Mouse (Mus musculus): ENCODE data around the gene Gnao1.

Gene Gnao1

DNA sequence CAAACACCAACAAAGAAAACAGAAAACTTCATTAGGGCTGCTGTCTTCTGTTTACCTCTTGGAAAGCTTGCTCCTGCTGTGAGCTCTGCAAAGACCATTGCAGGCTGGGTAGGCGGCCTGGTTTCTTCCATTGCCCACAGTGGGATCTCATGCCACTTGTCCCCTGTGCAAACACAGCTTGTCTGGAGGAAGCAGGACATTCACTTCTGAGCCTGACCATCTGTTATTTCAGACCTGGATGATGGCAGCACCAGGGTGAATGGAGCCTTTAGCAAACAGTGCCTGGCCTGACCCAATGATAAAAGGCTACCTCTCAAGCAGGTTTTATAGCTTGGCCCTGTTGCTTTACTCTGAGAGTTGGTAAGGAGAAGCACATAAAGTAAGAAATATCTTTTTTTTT is 35.4 kb downstream of the Gnao1 start:
- DNase-seq (ENCODE audit: low spot score), result no peak

DNA sequence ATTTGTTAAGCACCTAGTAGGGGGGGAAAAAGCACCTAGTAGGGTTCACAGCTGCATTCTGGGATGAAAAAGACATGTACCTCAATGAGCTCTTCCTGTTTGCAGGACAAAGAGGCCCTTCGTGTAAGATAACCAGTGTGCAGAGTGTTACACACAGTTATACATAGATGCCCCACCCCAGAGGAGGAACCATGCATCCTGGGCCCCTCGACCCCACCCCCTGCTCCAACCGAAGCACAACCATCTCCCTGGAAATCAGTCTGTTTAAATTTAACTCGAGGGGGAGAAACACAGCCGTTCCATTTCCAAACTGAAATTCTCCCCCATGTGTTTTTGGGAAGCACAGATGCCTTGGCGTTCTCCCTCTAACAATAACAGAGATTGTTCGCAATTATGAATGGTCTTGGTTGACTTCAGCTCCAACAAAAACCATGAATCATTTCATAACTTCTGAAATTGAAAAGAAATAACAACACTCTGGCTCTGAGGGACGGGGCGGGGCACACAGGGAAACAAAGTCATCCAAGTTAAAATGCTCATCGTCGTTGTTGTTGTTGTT is 42.4 kb downstream of the Gnao1 start:
- DNase-seq (ENCODE audit: low spot score), result peak; percentile 55

DNA sequence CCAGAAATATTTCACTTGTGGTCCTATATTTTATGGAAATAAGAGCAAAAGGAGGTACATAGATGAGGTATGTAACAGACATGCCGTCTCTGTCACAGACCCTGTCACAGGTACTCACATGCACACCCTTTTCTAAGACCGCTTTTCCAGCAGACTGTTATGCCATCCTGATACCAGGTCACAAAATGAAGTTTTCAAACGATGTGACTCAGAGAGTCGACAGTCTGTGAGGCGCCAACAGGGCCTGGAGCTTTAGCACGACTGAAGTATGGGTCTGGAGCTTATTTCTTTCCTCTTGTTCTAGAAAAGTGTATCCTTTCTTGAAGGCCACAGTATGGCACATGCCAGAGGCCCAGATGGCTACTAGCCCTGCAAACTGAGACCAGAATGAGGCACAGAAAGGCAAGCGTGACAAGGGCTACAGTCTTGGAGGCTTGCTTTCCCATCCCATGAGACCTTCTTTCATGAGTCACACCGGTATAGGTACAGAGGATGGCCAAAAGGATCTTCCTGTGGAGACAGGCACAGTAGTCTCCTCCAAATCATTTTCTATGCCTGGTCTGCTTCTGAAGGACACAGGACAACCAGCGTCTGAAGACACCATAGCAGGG is 43.2 kb downstream of the Gnao1 start:
- no peak for DNase-seq (ENCODE audit: low spot score)

DNA sequence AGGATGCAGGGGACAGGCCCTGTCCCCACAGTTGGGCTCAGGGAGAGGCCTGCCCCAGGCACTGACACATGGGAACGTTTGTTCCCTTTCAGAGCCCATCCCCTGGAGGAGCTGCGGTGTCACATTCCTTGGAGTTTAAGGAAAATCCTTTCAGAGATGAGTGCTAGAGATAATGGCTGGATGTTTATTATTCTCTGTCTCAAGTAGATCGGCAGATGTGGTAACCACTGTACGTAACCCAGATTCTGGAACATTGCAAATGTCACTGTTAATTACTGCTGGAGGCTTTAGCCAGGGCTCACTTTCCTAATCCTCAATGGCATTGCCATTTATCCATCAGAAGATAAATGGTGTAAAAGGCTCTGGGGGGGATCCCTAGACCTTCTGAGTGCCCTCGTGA is 44.9 kb downstream of the Gnao1 start:
- DNase-seq (ENCODE audit: low spot score), result no peak

DNA sequence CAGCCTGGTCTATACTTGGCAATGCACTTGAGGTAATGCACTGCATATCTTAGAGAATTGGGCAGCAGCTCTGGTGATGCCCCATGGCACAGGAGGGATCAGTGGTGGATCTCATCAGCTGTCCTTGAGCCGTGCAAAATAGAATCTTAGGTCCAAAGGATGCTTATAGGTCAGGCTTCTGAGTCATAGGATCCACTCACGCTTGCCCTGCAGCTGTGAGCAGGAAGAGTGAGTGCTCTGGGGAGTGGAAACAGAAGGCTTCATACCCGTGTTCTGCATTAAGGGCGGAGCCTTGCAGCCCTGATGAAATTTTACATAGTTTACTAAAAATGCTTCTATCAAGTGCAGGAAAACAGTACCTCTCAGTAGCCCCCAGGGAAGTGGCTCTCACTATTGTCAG is 45.5 kb downstream of the Gnao1 start:
- no peak for DNase-seq (ENCODE audit: low spot score)

DNA sequence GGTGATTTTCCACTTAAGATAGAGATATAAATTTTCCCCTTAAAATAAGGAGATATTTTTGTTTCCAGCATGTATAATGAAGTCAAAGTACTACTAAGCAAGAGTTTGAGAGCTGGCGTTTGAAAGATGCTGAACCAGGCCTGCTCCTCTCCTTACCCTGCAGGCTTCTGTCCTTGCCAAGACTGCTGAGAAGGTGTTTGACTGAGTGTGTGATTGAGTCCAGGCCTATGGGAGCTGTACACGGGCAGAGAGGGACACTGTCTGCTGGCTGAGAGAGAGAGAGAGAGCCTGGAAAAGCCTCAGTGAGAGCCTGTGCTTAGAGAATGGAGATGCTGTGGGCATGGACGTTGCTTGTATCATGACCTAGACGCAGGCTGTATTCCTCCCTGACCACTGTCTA is 47.4 kb downstream of the Gnao1 start:
- DNase-seq (ENCODE audit: low spot score), result no peak

DNA sequence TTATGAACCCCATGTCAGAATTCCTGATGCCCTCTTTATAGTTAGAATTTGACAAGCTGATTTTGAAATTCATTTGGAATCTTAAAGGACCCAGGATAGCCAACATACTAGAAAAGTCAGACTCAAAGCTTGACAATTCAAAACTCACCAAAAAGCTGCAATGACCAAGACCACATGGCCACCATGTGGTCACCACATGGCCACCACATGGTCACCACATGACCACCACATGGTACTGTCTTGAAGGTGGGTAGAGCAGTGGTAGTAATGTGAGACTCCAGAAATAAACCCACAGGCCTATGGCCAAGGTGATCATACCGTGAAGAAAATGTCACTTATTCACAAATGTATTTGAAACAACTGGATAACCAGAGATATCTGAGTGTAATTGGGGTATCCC is 48.5 kb downstream of the Gnao1 start:
- no peak for DNase-seq (ENCODE audit: low spot score)

DNA sequence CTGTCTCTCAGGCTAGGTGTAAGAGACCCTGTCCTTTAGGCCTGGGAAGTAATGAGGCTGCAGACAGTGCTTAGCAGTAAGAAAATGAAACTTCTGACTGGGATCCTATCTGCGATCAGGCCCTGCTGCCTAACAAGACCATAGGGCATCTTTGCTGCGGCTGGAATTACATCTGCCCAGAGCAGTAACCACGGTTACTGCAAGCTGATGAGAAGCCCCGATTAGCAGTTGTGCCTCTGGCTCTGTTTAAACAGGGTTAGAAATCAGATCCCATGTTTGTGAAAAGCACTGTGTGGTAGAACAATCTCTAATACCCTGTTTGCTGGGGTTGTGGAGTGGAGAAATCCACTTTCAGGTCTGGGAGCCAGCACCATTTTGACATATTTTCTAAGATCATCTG is 50.3 kb downstream of the Gnao1 start:
- DNase-seq (ENCODE audit: low spot score), result no peak

DNA sequence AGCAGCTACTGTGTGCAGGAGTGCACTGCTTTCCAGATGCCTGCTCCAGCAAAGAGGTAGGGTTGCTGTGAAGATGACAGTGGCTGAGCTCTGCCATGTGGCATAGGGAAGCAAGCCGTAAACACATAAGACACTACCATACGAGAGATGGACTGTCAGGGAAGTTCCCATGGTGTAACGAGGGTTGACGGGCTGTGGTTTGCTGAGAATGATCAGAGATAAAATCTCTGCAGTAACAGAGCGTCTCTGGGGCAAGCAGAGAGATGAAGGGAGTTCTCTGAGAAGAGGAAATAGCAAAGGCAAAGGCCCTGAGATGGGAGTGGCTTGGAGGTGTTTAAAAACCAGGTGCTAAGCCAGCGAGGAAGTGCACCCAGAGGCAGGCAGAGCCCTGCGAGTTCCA is 54.3 kb downstream of the Gnao1 start:
- DNase-seq (ENCODE audit: low spot score), result no peak

DNA sequence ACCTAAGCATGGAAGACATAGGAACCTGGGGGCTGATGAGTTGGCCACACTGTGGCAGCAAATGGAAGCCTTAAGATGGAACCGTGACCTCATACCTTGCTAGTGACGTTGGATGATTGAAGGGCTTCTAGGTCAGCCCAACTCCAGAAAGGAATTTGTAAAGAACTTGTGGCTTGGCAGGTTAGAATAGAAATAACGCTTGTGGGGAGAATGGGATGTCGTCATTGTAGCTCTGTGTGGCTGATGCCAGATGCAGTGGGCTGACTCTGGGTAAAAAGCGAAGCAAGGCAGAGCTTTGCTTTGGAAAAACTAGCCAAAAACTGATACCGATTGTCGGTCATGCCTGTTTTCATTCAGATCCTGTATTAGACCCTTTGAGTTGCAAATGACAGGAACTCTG is 56.5 kb downstream of the Gnao1 start:
- DNase-seq (ENCODE audit: low spot score), result no peak

DNA sequence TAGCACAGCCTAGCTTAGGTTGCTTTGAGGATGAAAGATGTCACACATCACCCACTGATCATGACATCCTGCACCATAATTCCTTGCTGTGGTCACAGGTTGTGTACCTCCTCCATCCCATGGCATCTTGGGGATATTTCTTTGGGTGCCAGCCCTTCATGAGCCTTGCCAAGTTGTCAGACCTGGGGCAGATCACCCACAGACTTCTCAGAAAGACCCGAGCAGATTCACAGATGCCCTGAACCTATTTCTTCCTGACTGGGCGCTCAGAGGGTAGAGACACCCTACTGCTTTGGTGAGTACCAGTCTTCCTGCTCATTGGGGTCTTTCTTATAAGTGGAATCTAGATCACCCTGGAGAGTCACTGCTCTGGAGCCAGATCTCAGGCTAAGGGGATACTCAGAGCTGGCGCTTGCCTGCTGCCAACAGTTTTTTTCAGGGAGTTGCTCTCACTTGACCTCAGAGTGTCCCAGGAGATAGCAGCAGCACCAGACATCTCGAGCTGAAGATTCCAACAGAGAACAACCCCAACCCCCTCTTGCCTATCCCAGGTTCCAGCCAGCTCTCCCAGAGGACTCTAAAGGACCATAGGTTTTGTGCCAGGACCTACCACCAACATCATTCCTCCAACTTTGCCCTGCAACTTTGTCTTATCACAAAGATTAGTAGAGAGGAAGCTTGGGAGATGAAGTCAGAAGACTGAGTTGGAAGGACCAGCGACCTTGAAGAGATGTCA is 58.9 kb downstream of the Gnao1 start:
- DNase-seq (ENCODE audit: low spot score), result no peak

DNA sequence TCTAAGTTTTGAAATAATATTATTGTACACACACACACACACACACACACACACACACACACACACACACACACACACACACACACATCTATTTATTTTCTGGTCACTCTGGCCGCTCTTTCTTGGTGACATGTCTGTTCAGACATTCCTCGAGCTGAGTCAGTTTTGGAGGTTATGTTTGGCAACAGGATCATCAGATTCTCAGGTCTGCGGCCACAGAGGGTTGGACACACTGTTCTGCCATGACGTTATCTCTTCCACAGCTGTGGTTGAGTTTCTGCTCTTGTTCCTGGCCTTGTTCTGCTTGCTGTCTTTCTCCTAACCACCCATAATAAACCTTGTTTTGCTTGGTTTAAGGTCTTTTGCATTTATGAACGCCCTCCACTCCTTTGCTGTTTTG is 61.5 kb downstream of the Gnao1 start:
- DNase-seq (ENCODE audit: low spot score), result no peak

DNA sequence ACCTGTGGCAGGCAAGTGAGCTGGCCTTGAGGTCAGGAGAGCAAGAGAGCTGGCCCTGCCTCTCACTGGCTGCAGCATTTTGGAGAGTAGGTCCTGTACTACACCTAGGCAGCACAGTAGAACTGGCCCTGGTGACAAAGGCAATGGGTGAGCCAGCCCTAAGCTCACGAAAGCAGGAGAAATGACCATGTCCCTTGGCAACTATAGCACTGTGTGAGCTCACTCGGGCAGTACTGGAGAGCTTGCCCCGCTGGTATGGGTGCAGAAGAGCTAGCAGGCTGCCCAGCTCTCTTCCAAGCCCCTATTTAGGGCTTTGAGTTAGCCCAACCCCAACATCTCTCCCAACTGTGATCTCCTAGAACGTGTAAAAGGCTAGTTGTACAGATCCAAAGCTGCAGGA is 68.6 kb downstream of the Gnao1 start:
- no peak for DNase-seq (ENCODE audit: low spot score)

DNA sequence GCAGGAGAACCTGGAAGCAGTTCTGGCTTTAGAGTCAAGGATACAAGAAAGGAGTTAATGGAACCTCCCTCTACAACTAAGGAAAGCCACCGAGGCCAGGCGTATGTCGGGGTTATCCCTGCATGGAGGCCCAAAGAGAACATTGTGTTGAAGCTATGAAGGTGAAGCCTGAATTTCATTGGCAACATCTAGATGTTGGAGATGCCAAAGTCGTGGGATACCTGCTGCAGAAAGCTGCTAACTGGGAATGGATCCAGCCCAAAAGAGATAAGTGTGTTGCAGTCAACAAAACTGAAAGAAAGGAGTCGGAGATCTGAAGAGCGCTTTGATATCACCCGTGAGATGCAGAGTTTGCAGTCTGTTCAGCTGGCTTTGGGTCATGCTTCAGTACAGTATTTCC is 70.2 kb downstream of the Gnao1 start:
- no peak for DNase-seq (ENCODE audit: low spot score)

DNA sequence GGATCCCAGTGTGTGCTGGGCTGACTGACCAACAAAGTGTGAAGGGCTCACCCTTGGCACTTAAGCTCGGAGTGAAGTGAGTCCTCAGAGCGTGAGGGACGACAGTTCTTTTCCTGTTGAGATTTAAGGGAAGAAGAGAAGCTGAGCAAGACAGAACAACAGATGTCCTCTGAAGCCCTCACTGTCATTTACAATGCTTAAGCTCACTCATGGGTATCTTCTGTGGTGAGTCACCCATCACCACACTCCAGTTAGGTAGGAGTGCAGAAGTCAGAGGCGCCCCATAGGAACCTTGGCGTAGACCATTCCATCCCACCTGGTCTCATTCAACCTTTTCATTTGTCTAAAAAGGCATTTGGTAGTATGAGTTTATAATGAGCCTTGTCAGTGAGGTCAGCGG is 71.6 kb downstream of the Gnao1 start:
- DNase-seq (ENCODE audit: low spot score), result no peak

DNA sequence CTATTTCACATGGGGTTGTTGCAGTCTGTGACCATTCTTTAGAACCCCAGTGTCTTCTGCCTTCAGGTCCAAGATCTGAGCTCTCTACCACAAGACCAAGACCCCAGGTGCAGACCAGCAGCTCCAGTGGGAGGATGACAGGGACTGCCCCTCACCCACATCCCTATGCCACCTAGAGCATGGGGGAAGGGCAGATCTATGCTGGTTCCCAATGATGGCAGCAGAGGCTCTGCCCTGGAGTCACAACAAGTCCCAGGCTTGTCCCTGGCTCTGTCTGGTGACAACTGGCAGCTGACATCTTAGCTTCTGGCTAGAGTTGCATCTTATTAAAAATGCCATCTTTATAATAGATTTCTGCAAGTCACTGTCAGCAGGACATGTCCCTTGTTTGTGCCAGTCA is 73.5 kb downstream of the Gnao1 start:
- DNase-seq (ENCODE audit: low spot score), result peak; percentile 54

DNA sequence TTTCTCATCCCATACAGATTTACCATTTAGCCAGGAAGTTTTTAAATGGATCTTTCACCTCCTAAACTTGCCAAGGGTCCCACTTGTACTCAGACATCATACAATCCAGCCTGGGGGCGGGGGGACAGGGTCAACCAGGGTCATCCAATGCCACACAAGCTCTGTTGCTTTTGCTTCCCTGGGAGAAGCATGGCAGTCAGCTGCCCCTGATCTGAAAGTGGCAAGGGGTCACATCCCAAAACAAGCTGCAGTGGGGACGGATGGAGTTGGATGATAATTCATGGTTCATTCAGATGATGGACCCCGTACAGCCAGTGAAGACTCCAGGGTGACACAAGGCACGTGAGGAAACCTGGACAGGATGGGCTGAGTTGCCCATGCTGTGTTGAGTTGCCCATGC is 74.0 kb downstream of the Gnao1 start:
- no peak for DNase-seq (ENCODE audit: low spot score)

DNA sequence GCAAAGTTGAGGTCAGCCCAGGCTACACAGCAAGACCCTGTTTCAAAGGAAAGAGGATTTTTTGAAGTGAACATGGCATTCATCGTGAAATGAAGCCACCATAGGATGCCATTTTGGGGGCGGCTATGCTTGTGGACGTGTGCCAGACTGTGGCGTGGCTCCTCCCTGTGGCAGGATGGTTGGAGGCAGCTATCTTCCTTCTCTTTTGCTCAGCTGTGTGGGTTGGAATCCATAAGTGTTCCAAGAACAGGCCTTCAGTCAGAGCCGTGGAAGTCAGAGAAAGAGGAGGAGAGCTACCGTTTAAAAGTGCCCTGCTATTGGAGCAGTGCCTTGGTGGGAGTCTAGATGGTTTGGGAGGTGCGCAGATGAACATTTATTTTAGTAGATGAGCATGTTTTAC is 74.5 kb downstream of the Gnao1 start:
- peak; percentile 44 for DNase-seq (ENCODE audit: low spot score)

DNA sequence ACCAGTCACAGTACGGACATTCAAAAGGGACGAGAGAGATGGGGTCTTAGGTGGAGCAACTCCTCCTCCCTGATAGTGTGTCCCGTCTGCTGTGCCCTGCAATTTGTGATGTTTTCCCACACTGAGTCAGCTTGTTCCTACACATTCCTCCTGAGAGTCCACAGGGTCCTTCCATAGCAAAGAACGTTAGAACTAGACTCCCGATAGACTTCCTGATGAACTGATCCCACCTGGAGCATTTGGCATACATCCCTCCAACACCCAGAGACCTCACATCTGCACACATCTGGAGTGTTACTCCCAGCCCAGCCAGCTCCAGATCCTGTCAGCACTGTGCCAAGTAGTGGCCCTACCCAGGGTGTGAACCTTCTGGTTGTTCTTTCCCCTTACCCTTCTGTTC is 76.4 kb downstream of the Gnao1 start:
- DNase-seq (ENCODE audit: low spot score), result no peak

DNA sequence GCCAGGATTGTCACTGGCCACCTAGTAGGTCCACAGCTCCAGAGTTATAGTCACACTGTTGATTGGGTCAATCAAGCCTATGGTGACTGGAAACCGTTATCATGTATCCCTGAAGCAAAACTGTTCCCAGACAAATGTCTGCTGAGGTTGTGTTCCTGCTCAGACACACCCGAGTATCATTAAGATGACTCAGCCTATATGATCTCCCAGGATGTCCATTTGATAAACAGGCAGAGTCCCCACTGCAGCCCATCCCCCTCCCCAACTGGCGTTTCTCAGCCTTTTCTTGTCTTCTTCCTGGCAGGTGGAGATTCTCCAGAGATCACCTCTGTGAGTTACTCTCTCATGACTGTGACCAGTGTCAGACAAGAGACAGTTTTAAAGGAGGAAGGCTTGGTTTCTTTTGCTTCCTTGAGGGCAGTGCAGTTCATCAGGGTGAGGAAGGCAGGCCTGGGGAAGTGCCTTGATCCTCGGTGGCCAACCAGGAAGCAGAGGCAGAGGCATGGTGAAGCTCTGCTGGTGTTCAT is 78.4 kb downstream of the Gnao1 start:
- no peak for DNase-seq (ENCODE audit: low spot score)

DNA sequence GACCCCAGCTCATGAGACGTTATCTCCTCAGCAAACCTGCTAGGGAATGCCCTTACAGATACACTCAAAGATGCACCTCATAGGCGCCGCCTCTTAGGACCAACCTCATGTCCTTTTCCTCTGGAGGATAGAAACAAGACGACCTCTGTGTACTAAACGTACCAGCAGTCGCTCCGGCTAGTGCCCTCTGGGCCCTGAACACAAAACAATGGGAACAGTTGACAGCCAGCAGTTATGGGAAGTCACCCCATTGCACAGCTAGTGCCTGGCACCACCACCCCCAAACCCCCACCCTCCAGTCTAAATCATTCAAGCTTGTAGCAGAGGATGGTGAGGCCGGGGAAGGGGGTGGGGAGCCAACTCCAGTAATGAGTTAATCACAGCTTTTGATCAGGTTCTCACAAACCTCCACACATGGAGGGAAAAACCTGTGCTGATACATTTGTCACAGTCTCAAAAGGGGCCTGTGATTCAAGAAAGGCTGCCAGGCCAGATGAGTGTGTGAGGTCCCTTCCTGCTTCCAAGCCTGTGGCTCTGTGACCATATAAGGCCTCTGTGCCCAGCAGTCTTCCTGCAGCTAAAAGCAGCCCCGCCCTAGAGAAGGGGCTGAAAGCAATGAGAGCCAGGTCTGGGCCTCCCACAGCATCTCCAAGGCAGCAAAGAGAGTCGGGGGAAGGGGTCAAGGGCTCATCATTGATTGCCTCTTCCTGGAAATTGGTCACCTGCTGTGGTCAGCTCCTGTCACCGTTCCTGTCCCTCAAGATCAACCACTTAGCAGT is 79.1 kb downstream of the Gnao1 start:
- DNase-seq (ENCODE audit: low spot score), result peak; percentile 46

DNA sequence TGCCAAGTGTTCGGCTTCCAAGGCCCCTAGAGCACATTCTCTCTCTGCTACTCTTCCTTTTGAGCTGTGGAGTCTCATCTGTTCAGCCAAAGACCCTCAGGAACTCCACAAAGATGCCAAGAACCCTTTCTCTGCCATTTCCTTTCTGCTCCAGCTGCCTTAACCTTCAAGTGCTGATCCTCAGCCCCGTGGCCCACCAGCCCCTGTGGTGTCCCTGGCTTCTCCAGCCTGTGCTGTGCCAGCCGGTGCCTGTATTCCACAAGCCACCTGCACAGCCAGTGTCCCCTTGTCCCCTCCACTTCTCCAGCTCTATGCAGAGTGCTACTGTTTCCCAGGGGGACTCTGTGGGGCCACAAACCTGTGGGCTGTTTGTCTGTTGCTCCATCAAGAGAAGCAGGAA is 83.8 kb downstream of the Gnao1 start:
- no peak for DNase-seq (ENCODE audit: low spot score)

Measured in layer of hippocampus, adult 11-12 months (tissue).